Mouse (Mus musculus): Measurements from ENCODE around the gene Bcap31. TPM values are rescaled to one million over a fixed set of nuclear protein-coding genes. Genes with fewer than 3 reads are reported as not detected.
"Not testable (repeated sequence)": the region's sequence is repeated elsewhere in the genome, so short reads cannot be mapped to it uniquely, and the experiment has no call there.

Gene Bcap31
- 256 and 267 TPM in 2 replicates for polyA plus RNA-seq (2015; fragmentation: Nextera tagmentation; extraction: Ambion mirVana)

DNA sequence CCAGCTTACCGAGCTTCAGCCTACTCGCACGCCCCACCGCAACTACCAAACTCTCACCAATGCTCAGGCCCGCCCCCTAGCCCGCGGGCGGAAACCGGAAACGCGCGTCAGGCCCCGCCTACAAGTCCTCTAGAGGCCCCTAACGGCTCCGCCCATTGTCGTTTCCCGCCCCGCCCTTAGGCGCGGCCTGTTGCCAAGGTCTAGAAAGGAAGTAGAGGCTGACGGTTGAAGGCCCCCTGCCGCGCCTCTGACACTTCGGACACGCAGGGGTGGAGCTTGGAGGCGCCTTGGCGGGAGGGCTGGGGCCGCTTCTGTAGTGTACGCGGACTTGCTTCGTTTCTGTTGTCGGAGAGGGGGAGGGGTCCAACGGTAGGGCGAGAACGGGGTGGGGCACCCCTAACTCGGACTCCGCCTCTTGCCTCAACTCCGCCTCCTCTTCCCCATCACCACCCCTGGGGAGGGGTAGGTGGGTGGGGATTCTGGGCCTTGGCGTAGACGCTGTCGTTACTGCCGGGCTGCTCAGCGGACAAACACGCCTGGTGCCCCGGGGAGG lies at the start of gene Bcap31, which contains the start of gene Abcd1:
Gene Bcap31, minus strand, starts transcription at position 67 of the 553 bp plus-strand sequence.
Gene Abcd1, plus strand, starts transcription at position 489 of the 553 bp plus-strand sequence.
- Histone ChIP-seq H3K9me3 (replicated peaks) (no peaks in the 10 kb centered on the region), H3K4me3 (replicated peaks) (peak within 1 kb of the TSS; percentile 58), H3K9ac (peak within 1 kb of the TSS; percentile 63), H3K36me3 (peaks cover 13% of the 10 kb centered on the region; the same call in 1 of the 2 replicates), H3K4me2 (peak within 1 kb of the TSS; percentile 67), H3K27ac (peak within 1 kb of the TSS; percentile 86), H3K4me1 (peaks cover 33% of the 10 kb centered on the region), H3K27me3 (no peaks in the 10 kb centered on the region)
- 22% methylated on average over 35 of the region's 45 CpGs for WGBS
- ATAC-seq (replicated peaks; ENCODE audit: low FRiP score), result peak; percentile 94

DNA sequence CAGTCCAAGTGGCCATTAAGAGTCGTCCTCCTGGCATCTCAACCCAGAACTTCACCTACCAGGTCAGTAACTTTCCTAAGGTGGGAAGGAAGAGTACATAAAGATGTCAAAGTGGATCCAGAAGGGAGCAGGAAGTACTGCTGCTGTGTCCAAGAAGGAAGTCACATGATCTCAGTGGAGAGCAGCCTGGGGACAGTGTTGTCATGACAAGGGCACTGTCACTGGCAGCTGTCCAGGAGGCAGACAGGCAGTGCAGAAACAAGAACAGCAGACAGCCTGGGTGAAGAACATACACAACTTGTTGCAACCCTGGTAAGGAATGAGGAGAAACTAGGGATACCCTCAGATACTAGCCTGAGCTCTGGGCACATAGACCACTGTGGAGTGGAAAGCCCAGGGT lies 49.3 kb upstream of the Bcap31 start:
- no peak for ATAC-seq (replicated peaks; ENCODE audit: low FRiP score)
- 56% methylated on average over 1 of the region's 1 CpGs for WGBS

DNA sequence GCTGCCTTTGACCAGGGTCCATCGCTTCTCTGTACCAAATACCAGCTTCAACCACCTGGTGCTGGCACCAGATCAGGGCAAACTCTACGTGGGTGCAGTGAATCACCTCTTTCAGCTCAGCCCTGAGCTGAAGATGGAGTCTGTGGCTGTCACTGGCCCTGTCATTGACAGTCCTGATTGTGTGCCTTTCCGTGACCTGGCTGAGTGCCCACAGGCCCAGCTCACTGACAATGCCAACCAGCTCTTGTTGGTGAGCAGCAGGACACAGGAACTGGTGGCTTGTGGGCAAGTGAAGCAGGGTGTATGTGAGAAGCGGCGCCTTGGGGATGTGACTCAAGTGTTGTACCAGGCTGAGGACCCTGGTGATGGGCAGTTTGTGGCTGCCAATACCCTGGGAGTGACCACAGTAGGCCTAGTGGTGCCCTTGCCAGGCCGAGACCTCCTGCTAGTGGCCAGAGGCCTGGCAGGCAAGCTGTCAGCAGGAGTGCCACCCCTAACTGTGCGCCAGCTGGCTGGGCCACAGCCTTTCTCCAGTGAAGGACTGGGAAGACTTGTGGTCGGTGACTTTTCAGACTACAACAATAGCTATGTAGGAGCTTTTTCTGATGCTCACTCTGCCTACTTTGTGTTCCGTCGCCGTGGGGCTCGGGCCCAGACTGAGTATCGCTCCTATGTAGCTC lies 42.8 kb upstream of the Bcap31 start:
- 87% methylated on average over 13 of the region's 13 CpGs for WGBS
- Histone ChIP-seq H3K27me3 (peaks cover 24% of the 10 kb centered on the region; the same call in 1 of the 2 replicates), H3K9ac (no peak overlapping the region), H3K4me3 (replicated peaks) (no peak overlapping the region), H3K4me2 (no peak overlapping the region), H3K27ac (no peak overlapping the region), H3K9me3 (replicated peaks) (no peaks in the 10 kb centered on the region), H3K4me1 (no peaks in the 10 kb centered on the region), H3K36me3 (no peaks in the 10 kb centered on the region)
- ATAC-seq (replicated peaks; ENCODE audit: low FRiP score), result no peak

More for the DNA sequence above, 49.3 kb upstream of the Bcap31 start:
- Histone ChIP-seq H3K4me1 (no peaks in the 10 kb centered on the region), H3K27me3 (no peaks in the 10 kb centered on the region), H3K4me3 (replicated peaks) (no peak overlapping the region), H3K9ac (no peak overlapping the region), H3K27ac (no peak overlapping the region), H3K36me3 (no peaks in the 10 kb centered on the region), H3K9me3 (replicated peaks) (no peaks in the 10 kb centered on the region), H3K4me2 (no peak overlapping the region)

DNA sequence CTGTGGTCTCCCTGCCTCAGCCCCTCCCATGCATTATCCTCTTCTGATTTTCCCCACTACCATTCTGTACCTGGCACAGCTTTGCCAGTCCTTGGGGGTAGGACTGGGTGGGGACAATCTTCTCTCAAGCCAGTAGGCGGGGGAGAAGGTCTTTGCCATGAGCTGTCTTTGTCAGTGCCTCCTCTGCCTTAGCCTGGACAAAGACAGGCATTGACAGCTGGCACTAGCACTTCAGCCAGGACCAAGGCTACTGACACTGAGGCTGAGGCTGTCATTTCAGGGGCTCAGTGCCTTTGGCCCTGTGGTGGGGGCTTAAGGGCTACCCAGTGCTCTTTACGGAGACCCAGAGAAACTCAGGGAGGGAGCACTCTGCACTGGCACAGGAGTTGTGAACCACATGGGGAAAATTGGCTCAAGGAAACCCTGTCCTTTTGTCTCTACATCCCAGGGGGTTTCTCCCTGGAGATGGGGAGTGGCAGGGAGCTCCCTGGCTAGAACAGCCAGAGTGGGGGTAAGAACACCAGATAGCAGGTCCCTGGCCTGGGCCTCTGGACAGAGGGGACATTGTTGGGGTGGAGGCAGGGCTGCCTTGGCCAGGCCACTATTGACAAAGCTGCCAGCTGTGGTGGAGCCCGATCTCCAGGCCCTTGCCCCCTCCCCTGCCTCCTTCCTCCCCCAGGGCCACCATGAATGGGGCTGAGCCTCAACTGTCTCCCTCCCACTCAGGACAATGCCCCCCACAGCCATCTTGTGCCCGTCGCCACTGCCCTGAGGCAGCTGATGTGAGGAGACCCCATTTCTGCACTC lies 40.6 kb upstream of the Bcap31 start, which contains the start of gene Plxnb3:
Gene Plxnb3, plus strand, starts transcription at position 757 of the 807 bp plus-strand sequence.
- H3K4me2 ChIP-seq, result no peak within 1 kb of the TSS
- H3K27ac ChIP-seq, result no peak within 1 kb of the TSS
- peaks cover 25% of the 10 kb centered on the region; the same call in 1 of the 2 replicates for H3K27me3 ChIP-seq
- H3K9me3 ChIP-seq (replicated peaks), result no peaks in the 10 kb centered on the region
- 80% methylated on average over 5 of the region's 5 CpGs for WGBS
- H3K9ac ChIP-seq, result no peak within 1 kb of the TSS
- ATAC-seq (replicated peaks; ENCODE audit: low FRiP score), result no peak
- no peaks in the 10 kb centered on the region for H3K36me3 ChIP-seq
- H3K4me3 ChIP-seq (replicated peaks), result no peak within 1 kb of the TSS
- H3K4me1 ChIP-seq, result no peaks in the 10 kb centered on the region

DNA sequence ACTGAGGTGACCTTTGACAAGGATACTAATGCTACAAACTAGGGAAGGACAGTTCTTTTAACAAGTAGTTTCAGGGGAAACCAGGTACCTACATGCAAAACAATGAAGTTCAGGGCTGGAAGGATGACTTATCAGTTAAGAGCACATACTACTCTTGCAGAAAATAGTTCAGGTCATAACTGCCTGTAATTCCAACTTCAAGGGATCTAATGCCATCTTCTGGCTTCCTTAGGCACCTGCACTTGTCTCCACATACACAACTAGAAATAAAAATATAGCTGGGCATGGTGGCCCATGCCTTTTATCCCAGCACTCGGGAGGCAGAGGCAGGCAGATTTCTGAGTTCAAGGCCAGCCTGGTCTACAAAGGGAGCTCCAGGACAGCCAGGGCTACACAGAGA lies 33.0 kb upstream of the Bcap31 start:
- 93% methylated on average over 1 of the region's 1 CpGs for WGBS

DNA sequence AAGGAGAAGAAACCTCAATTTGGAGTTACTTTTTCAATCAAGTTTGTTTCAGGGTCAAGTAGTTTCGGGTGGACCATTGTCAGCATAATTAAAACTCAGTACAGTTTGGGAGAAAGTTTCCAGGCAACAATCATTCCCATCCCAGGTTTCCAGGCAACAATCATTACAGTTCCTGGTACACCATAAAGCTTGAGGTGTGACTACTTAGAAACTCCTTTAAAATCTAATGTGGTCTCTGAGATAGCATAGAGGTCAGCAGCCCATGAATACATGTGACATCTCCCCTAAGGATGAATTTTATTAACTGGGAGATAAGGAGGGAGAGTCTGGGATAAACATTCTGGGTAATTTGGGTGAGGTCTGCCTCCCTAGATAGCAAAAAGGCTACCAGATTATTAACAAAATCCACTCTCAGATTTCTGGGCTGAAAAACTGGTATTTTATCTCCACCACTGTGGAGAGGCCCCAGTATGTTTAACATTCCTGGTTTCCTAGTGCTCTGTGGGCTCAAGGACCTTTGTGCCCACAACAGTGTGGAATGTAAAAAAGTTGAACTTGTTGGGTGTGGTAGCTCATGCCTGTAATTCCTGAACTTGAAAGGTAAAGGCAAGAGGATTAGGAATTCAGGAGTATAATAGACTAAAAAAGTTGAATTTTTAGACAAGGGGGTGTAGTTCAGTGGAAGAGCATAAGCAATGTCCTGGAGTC lies 29.0 kb upstream of the Bcap31 start:
- Histone ChIP-seq H3K4me2 (no peak overlapping the region), H3K36me3 (no peaks in the 10 kb centered on the region), H3K27ac (no peak overlapping the region), H3K27me3 (0 out of 2 replicates have a peak, but pooled peaks cover 3% of the 10 kb centered on the region), H3K4me3 (replicated peaks) (no peak overlapping the region), H3K4me1 (no peaks in the 10 kb centered on the region), H3K9me3 (replicated peaks) (no peaks in the 10 kb centered on the region), H3K9ac (no peak overlapping the region)
- ATAC-seq (replicated peaks; ENCODE audit: low FRiP score), result no peak
- WGBS, result 67% methylated on average over 1 of the region's 1 CpGs

More for the DNA sequence above, 33.0 kb upstream of the Bcap31 start:
- H3K9me3 ChIP-seq (replicated peaks), result no peaks in the 10 kb centered on the region
- H3K27me3 ChIP-seq, result peaks cover 7% of the 10 kb centered on the region; the same call in 1 of the 2 replicates
- no peak overlapping the region for H3K9ac ChIP-seq
- H3K4me3 ChIP-seq (replicated peaks), result no peak overlapping the region
- no peaks in the 10 kb centered on the region for H3K36me3 ChIP-seq
- no peaks in the 10 kb centered on the region for H3K4me1 ChIP-seq
- no peak overlapping the region for H3K27ac ChIP-seq
- ATAC-seq (replicated peaks; ENCODE audit: low FRiP score), result no peak
- H3K4me2 ChIP-seq, result no peak overlapping the region

DNA sequence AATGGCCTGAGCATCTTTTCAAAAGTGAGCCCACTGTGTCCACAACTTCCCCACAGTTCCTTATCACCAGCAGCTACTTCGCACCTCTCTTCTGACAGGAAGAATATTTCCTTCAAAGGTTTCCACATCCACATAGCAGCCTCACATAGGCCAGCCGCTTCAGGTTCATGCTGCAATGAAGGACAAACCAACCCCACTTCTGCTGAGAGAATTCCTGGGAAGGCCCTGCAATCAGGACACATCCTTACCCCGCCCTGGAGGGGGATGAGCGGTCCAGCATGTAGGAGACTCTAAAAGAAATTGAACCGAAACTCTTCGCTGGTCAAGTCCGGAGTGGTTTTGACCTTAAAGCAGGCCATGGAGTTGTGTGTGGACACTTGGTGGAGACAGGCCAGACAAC lies 23.9 kb upstream of the Bcap31 start:
- ATAC-seq (replicated peaks; ENCODE audit: low FRiP score), result not testable (repeated sequence)
- 91% methylated on average over 7 of the region's 7 CpGs for WGBS

DNA sequence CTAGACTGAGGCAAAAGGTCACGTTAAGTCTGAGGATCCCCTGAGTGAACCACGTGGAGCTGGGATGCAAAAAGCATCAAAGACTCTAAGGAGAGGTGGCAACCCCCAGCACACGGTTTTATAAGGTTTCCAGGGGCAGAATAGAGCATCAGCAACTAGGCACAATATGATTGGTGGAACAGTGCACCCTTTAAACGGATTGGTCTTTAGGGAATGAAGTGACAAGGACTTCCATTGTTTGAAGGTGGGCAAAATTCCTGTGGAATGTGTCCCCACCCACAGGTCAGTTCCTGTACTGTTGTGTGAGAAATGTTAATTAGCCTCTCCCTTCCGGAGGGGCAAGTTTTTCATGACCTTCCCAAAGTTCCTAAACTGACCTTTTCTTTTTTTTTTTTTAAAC lies 23.2 kb upstream of the Bcap31 start:
- no peaks in the 10 kb centered on the region for H3K9me3 ChIP-seq (replicated peaks)
- no peak overlapping the region for H3K4me2 ChIP-seq
- 66% methylated on average over 5 of the region's 5 CpGs for WGBS
- H3K36me3 ChIP-seq, result no peaks in the 10 kb centered on the region
- H3K4me3 ChIP-seq (replicated peaks), result no peak overlapping the region
- H3K27ac ChIP-seq, result no peak overlapping the region
- H3K27me3 ChIP-seq, result peaks cover 2% of the 10 kb centered on the region
- H3K9ac ChIP-seq, result no peak overlapping the region
- H3K4me1 ChIP-seq, result no peaks in the 10 kb centered on the region
- ATAC-seq (replicated peaks; ENCODE audit: low FRiP score), result no peak

More for the DNA sequence above, 23.9 kb upstream of the Bcap31 start:
- not testable (repeated sequence) for H3K27ac ChIP-seq; H3K9ac ChIP-seq; H3K4me2 ChIP-seq; H3K27me3 ChIP-seq; H3K4me3 ChIP-seq (replicated peaks); H3K36me3 ChIP-seq; H3K4me1 ChIP-seq; H3K9me3 ChIP-seq (replicated peaks)

DNA sequence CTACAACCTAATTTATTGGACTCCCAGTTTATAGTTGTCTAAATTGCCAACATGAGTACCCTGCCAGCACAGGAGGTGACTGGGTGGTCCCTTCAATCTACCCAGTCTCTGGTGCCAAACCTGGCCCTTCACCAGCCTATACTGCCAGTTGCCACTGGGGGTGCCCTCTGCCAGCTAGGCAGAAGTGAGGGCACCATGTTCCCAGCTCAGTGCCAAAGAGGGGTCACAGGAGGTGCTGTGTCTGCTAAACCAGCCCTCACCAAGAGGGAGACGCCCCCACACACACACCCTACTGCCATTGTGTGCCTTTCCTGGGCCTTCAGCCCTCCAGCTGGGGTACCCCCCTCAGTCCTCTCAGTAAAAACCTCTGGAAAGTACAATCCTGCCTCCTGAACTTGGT lies 22.2 kb upstream of the Bcap31 start:
- no peaks in the 10 kb centered on the region for H3K4me1 ChIP-seq
- H3K9me3 ChIP-seq (replicated peaks), result no peaks in the 10 kb centered on the region
- no peak overlapping the region for H3K27ac ChIP-seq
- H3K9ac ChIP-seq, result no peak overlapping the region
- H3K36me3 ChIP-seq, result no peaks in the 10 kb centered on the region
- no peak for ATAC-seq (replicated peaks; ENCODE audit: low FRiP score)
- H3K27me3 ChIP-seq, result peaks cover 2% of the 10 kb centered on the region
- H3K4me2 ChIP-seq, result no peak overlapping the region
- 61% methylated on average over 1 of the region's 1 CpGs for WGBS
- H3K4me3 ChIP-seq (replicated peaks), result no peak overlapping the region

DNA sequence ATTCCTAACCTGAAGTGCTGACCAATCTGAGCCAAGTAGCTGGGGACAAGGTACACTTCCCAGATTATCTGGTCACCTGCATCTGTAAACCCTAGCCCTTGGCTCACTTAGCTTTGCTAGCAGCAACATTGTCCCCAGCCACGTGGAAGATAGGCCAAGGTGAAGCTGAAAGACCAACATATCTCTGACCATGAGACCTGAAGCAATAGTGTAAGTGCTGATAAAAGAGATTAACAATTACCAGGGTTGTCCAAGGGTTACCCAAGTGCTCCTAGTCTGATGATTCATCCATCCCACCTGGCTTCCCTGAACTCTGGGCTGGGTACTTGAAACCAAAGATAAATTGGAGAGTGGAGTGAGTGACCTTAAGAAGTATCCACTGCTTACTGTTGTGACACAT lies 14.9 kb upstream of the Bcap31 start:
- Histone ChIP-seq H3K9ac (no peak overlapping the region), H3K27ac (no peak overlapping the region), H3K4me3 (replicated peaks) (no peak overlapping the region), H3K4me1 (no peaks in the 10 kb centered on the region), H3K27me3 (peaks cover 2% of the 10 kb centered on the region), H3K36me3 (peaks cover 9% of the 10 kb centered on the region; the same call in 1 of the 2 replicates), H3K4me2 (no peak overlapping the region), H3K9me3 (replicated peaks) (no peaks in the 10 kb centered on the region)
- ATAC-seq (replicated peaks; ENCODE audit: low FRiP score), result no peak
- WGBS, result 45% methylated on average over 1 of the region's 1 CpGs

DNA sequence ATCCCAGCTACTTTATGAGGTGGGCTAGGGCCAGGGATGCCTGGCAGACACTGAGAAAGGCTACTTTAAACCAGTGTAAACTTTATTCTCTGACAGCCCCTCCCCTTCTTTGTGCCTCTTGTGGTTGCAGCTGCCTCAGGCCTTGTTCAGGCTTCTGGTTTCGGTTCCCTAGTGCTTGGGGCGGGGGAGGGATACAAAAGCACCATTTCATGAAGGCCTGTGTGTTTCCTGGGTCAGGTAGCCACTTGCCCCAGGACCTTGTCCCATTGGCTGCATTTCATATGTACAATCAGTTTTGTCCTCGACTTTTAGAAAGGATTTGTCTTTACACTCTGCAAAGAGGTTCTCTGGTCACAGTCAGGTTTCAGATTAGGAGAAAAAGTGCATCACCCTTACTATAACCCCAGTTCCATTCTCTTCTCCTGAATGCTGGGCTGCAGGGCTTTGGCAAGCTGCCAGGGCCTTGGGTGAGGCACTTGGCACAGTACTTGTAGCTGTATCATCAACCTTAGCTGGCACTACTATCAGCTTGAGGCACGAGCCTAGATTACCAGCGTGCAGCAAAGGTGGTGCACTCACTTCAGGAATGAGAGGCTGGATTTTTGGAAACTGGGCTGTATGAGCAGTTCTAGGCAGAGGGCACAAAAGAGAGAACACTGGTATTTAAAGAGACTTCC lies 2.8 kb upstream of the Bcap31 start:
- no peaks in the 10 kb centered on the region for H3K27me3 ChIP-seq
- no peak for ATAC-seq (replicated peaks; ENCODE audit: low FRiP score)
- H3K27ac ChIP-seq, result peak overlapping the region; percentile 45
- H3K9ac ChIP-seq, result no peak overlapping the region
- H3K4me1 ChIP-seq, result peaks cover 33% of the 10 kb centered on the region
- H3K9me3 ChIP-seq (replicated peaks), result no peaks in the 10 kb centered on the region
- H3K36me3 ChIP-seq, result no peaks in the 10 kb centered on the region
- H3K4me2 ChIP-seq, result peak overlapping the region; percentile 67
- WGBS, result 52% methylated on average over 5 of the region's 5 CpGs
- H3K4me3 ChIP-seq (replicated peaks), result no peak overlapping the region

Data from kidney, embryonic 15.5 days (tissue).